Mouse (Mus musculus): ENCODE results near the gene Fas.

GRCm38 (mm10) chr19:34291379-34291778 is 913 bp downstream of the Fas start:
- TF ChIP-seq CTCF (IDR thresholded peaks at IDR 0.05; ENCODE audit: low read depth, low read length) (no peak), POLR2A (IDR thresholded peaks at IDR 0.05; ENCODE audit: insufficient read depth, low read length) (no peak)
